Mouse (Mus musculus): ENCODE results near the gene Gjb2. TPM values are rescaled to one million over a fixed set of nuclear protein-coding genes. Genes with fewer than 3 reads are reported as not detected.

The Gjb2 gene
- polyA plus RNA-seq (2015; fragmentation: Nextera tagmentation; extraction: Ambion mirVana), result 8.0 and 12.4 TPM in 2 replicates

- no peaks in the 10 kb centered on the region for H3K9me3 ChIP-seq (ENCODE audit: control insufficient read depth, low read length)
- peaks cover 55% of the 10 kb centered on the region for H3K27me3 ChIP-seq (replicated peaks; ENCODE audit: control insufficient read depth, insufficient read depth, low read length)
- peak; percentile 70 for ATAC-seq
- H3K4me1 ChIP-seq (replicated peaks; ENCODE audit: control insufficient read depth, insufficient read depth, low read length), result peaks cover 18% of the 10 kb centered on the region
- no peak within 1 kb of the TSS for H3K27ac ChIP-seq (ENCODE audit: low read length)
- peak within 1 kb of the TSS; percentile 100 for H3K4me2 ChIP-seq (ENCODE audit: low read length)
- no peaks in the 10 kb centered on the region for H3K36me3 ChIP-seq (ENCODE audit: control insufficient read depth, insufficient read depth)
- WGBS, result under 1% methylated on average over 94 of the region's 101 CpGs
- peak within 1 kb of the TSS; percentile 58 for H3K4me3 ChIP-seq (replicated peaks; ENCODE audit: low read length)
- peak within 1 kb of the TSS; percentile 52 for H3K9ac ChIP-seq (replicated peaks; ENCODE audit: low read depth, low read length)
These were observed at the start of gene Gjb2 for GRCm38 (mm10) chr14:57104106-57105023. Gene Gjb2 (minus strand): TSS chr14:57104702.

GRCm38 (mm10) chr14:57145741-57146140 lies 41.2 kb upstream of the Gjb2 start:
- no peak overlapping the region for H3K27ac ChIP-seq (ENCODE audit: low read length)
- peak; percentile 77 for ATAC-seq
- H3K27me3 ChIP-seq (replicated peaks; ENCODE audit: control insufficient read depth, insufficient read depth, low read length), result no peaks in the 10 kb centered on the region
- H3K4me2 ChIP-seq (ENCODE audit: low read length), result no peak overlapping the region
- no peak overlapping the region for H3K9ac ChIP-seq (replicated peaks; ENCODE audit: low read depth, low read length)
- H3K4me1 ChIP-seq (replicated peaks; ENCODE audit: control insufficient read depth, insufficient read depth, low read length), result no peaks in the 10 kb centered on the region
- H3K9me3 ChIP-seq (ENCODE audit: control insufficient read depth, low read length), result no peaks in the 10 kb centered on the region
- no peak overlapping the region for H3K4me3 ChIP-seq (replicated peaks; ENCODE audit: low read length)
- 55% methylated on average over 4 of the region's 4 CpGs for WGBS
- no peaks in the 10 kb centered on the region for H3K36me3 ChIP-seq (ENCODE audit: control insufficient read depth, insufficient read depth)

GRCm38 (mm10) chr14:57135265-57135664 lies 30.8 kb upstream of the Gjb2 start:
- Histone ChIP-seq H3K9me3 (ENCODE audit: control insufficient read depth, low read length) (no peaks in the 10 kb centered on the region), H3K4me1 (replicated peaks; ENCODE audit: control insufficient read depth, insufficient read depth, low read length) (peaks cover 12% of the 10 kb centered on the region), H3K27ac (ENCODE audit: low read length) (no peak overlapping the region), H3K9ac (replicated peaks; ENCODE audit: low read depth, low read length) (no peak overlapping the region), H3K4me2 (ENCODE audit: low read length) (no peak overlapping the region), H3K4me3 (replicated peaks; ENCODE audit: low read length) (no peak overlapping the region), H3K36me3 (ENCODE audit: control insufficient read depth, insufficient read depth) (no peaks in the 10 kb centered on the region), H3K27me3 (replicated peaks; ENCODE audit: control insufficient read depth, insufficient read depth, low read length) (peaks cover 24% of the 10 kb centered on the region)
- 50% methylated on average over 8 of the region's 8 CpGs for WGBS
- ATAC-seq, result no peak

DNA sequence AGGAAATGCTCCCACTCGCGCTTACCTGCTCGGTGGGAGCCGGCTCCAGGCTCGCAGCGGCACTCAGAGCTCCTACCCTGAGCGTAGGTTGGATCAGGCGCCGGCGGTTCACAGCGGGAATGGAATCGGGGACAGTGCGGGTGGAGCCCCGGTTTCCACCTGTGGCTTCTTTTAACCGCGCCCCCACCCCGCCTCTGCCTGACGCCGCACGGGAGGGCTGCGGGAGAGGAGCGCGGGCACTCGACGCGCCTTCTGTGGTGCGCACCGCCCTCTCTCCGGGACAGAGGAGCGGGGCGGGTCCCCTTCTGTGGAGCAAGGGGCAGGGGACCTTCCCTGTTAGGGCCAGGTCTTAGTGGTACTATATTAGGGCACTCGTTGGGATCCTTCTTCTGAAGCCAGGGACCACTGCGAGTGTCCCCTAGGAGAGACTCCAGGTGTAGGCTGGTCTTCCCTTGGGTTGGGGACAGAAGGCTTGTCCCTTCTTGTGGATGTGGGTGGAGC lies 28.7 kb upstream of the Gjb2 start, which contains the start of gene Gjb6:
Gene Gjb6 (minus strand): TSS at position 451 of the 501 bp plus-strand sequence.
- Histone ChIP-seq H3K27me3 (replicated peaks; ENCODE audit: control insufficient read depth, insufficient read depth, low read length) (peaks cover 24% of the 10 kb centered on the region), H3K36me3 (ENCODE audit: control insufficient read depth, insufficient read depth) (no peaks in the 10 kb centered on the region), H3K9ac (replicated peaks; ENCODE audit: low read depth, low read length) (0 out of 2 replicates have a peak within 1 kb of the TSS, but pooled peaks have one; percentile 10), H3K4me2 (ENCODE audit: low read length) (peak within 1 kb of the TSS; percentile 63), H3K4me1 (replicated peaks; ENCODE audit: control insufficient read depth, insufficient read depth, low read length) (peaks cover 12% of the 10 kb centered on the region), H3K27ac (ENCODE audit: low read length) (no peak within 1 kb of the TSS), H3K4me3 (replicated peaks; ENCODE audit: low read length) (peak within 1 kb of the TSS; percentile 40), H3K9me3 (ENCODE audit: control insufficient read depth, low read length) (no peaks in the 10 kb centered on the region)
- peak; percentile 38; the same call in 1 of the 2 replicates for ATAC-seq
- 1% methylated on average over 33 of the region's 33 CpGs for WGBS

GRCm38 (mm10) chr14:57127383-57127782 lies 22.9 kb upstream of the Gjb2 start:
- Histone ChIP-seq H3K4me2 (ENCODE audit: low read length) (no peak overlapping the region), H3K27ac (ENCODE audit: low read length) (no peak overlapping the region), H3K9ac (replicated peaks; ENCODE audit: low read depth, low read length) (no peak overlapping the region), H3K9me3 (ENCODE audit: control insufficient read depth, low read length) (no peaks in the 10 kb centered on the region), H3K4me1 (replicated peaks; ENCODE audit: control insufficient read depth, insufficient read depth, low read length) (peaks cover 2% of the 10 kb centered on the region; the same call in 1 of the 2 replicates), H3K4me3 (replicated peaks; ENCODE audit: low read length) (no peak overlapping the region), H3K36me3 (ENCODE audit: control insufficient read depth, insufficient read depth) (no peaks in the 10 kb centered on the region), H3K27me3 (replicated peaks; ENCODE audit: control insufficient read depth, insufficient read depth, low read length) (peaks cover 10% of the 10 kb centered on the region; the same call in 1 of the 2 replicates)
- no peak for ATAC-seq
- 73% methylated on average over 4 of the region's 4 CpGs for WGBS

DNA sequence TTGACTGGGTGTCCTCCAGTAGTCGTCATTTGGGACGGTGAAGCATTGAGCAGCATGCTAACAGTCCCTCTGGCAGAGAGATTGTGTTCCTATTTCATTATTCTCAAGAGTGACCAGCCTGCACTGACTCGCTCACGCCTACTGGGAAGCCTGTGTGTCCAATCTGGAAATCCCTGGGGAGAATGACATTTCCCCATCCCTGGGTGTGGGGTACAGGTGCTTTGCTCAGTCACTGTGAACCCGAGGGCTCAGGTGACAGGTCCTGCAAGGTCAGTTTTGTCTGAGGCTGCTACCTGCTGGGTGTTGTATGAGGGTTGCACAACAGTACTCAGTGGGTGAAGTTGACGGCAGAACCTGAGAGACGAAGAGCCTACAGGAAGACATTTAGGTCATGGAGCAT lies 17.8 kb upstream of the Gjb2 start:
- Histone ChIP-seq H3K36me3 (ENCODE audit: control insufficient read depth, insufficient read depth) (no peaks in the 10 kb centered on the region), H3K9ac (replicated peaks; ENCODE audit: low read depth, low read length) (no peak overlapping the region), H3K4me3 (replicated peaks; ENCODE audit: low read length) (no peak overlapping the region), H3K9me3 (ENCODE audit: control insufficient read depth, low read length) (no peaks in the 10 kb centered on the region), H3K4me2 (ENCODE audit: low read length) (no peak overlapping the region), H3K27ac (ENCODE audit: low read length) (no peak overlapping the region), H3K4me1 (replicated peaks; ENCODE audit: control insufficient read depth, insufficient read depth, low read length) (no peaks in the 10 kb centered on the region), H3K27me3 (replicated peaks; ENCODE audit: control insufficient read depth, insufficient read depth, low read length) (no peaks in the 10 kb centered on the region)
- no peak for ATAC-seq
- 85% methylated on average over 7 of the region's 7 CpGs for WGBS

- Histone ChIP-seq H3K4me3 (replicated peaks; ENCODE audit: low read length) (no peak within 1 kb of the TSS), H3K9ac (replicated peaks; ENCODE audit: low read depth, low read length) (no peak within 1 kb of the TSS; the same call in 1 of the 2 replicates), H3K27ac (ENCODE audit: low read length) (no peak within 1 kb of the TSS), H3K4me1 (replicated peaks; ENCODE audit: control insufficient read depth, insufficient read depth, low read length) (peaks cover 7% of the 10 kb centered on the region), H3K4me2 (ENCODE audit: low read length) (peak within 1 kb of the TSS; percentile 24), H3K36me3 (ENCODE audit: control insufficient read depth, insufficient read depth) (no peaks in the 10 kb centered on the region), H3K9me3 (ENCODE audit: control insufficient read depth, low read length) (no peaks in the 10 kb centered on the region), H3K27me3 (replicated peaks; ENCODE audit: control insufficient read depth, insufficient read depth, low read length) (no peaks in the 10 kb centered on the region)
- ATAC-seq, result peak; percentile 90
- WGBS, result 8% methylated on average over 13 of the region's 13 CpGs
These were observed 11.5 kb upstream of the Gjb2 start, which contains the start of gene Gm4491 for GRCm38 (mm10) chr14:57115823-57116544. Gene Gm4491 (minus strand): TSS chr14:57115883.

DNA sequence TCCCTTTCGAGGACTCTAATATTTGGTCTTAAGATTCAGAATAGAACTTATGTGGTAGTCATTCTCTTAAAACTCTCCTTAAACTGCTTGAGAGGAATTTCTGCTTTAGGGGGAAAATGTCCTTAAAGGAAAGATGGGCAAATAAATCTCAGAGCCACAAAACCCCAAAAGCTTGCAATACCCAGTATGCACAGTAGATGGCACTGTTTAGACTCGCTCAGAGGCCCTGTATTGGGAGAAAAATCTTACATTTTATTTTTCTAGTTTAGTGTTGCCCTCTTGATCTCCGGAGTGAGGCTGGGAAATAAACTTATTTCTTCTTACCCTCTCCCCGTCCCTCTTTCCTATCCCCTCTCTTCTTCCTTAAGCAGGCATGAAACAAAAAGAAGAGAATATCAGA lies 4.7 kb upstream of the Gjb2 start:
- H3K9ac ChIP-seq (replicated peaks; ENCODE audit: low read depth, low read length), result no peak overlapping the region
- no peak for ATAC-seq
- H3K4me1 ChIP-seq (replicated peaks; ENCODE audit: control insufficient read depth, insufficient read depth, low read length), result peaks cover 11% of the 10 kb centered on the region
- no peak overlapping the region for H3K27ac ChIP-seq (ENCODE audit: low read length)
- no peak overlapping the region for H3K4me3 ChIP-seq (replicated peaks; ENCODE audit: low read length)
- no peaks in the 10 kb centered on the region for H3K36me3 ChIP-seq (ENCODE audit: control insufficient read depth, insufficient read depth)
- no peak overlapping the region for H3K4me2 ChIP-seq (ENCODE audit: low read length)
- 8% methylated on average over 4 of the region's 4 CpGs for WGBS
- no peaks in the 10 kb centered on the region for H3K9me3 ChIP-seq (ENCODE audit: control insufficient read depth, low read length)
- H3K27me3 ChIP-seq (replicated peaks; ENCODE audit: control insufficient read depth, insufficient read depth, low read length), result peaks cover 31% of the 10 kb centered on the region

DNA sequence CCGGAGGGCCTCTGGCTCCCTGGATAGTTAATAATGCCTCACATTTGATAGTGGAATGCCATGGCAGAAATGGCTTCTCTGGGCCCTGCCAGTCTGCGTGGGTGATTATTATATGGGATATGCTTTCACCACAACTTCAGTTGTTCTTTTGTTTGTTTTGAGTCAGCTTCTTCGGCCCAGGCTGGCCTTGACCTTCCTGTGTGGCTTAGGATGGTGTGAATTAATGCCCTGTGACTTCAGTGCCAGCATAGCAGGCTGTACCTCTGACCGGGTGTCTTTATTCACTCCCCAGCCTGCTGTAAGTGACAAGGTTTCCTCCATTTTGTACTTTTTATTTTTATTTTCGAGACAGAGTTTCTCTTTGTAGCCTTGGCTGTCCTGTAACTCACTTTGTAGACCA lies 3.4 kb upstream of the Gjb2 start:
- Histone ChIP-seq H3K9ac (replicated peaks; ENCODE audit: low read depth, low read length) (no peak overlapping the region), H3K4me3 (replicated peaks; ENCODE audit: low read length) (no peak overlapping the region), H3K27ac (ENCODE audit: low read length) (no peak overlapping the region), H3K4me1 (replicated peaks; ENCODE audit: control insufficient read depth, insufficient read depth, low read length) (peaks cover 18% of the 10 kb centered on the region), H3K27me3 (replicated peaks; ENCODE audit: control insufficient read depth, insufficient read depth, low read length) (peaks cover 44% of the 10 kb centered on the region), H3K36me3 (ENCODE audit: control insufficient read depth, insufficient read depth) (no peaks in the 10 kb centered on the region), H3K9me3 (ENCODE audit: control insufficient read depth, low read length) (no peaks in the 10 kb centered on the region), H3K4me2 (ENCODE audit: low read length) (no peak overlapping the region)
- WGBS, result 79% methylated on average over 5 of the region's 5 CpGs
- ATAC-seq, result no peak
